Mouse (Mus musculus) megakaryocyte, embryonic 14.5 days (primary cell): ENCODE measurements at regions not wholly inside any gene's neighbourhood (a gene's known extent, or its start where the extent isn't known, plus 50 kb on each side); places are given as distances from the start of the nearest gene placed in this dataset.

Source experiments
- FLI1 ChIP-seq: IDR thresholded peaks from 2 replicates; pipeline ENCODE4 v1.6.1; 2012; ENCODE audit warnings: low read length, inconsistent platforms, mixed read lengths
- GATA1 ChIP-seq: IDR thresholded peaks from 3 replicates; pipeline ENCODE4 v1.6.1; 2012; ENCODE audit warnings: mixed read lengths, low read length, inconsistent platforms, borderline replicate concordance

GRCm38 (mm10) chr6:94926652-94927211 is 190.3 kb upstream of the Kbtbd8 start:
- TF ChIP-seq FLI1 = no peak
- no peak for TF ChIP-seq GATA1
